Mouse (Mus musculus): ENCODE measurements at regions not wholly inside any gene's neighbourhood (a gene's known extent, or its start where the extent isn't known, plus 50 kb on each side); places are given as distances from the start of the nearest gene placed in this dataset.

- DNase-seq (ENCODE audit: extremely low spot score, low read depth, low spot score) = no peak
Measured at GRCm38 (mm10) chr3:147170106-147170505, 317.9 kb downstream of the Ttll7 start.

- DNase-seq (ENCODE audit: extremely low spot score, low read depth, low spot score) = no peak
Measured at GRCm38 (mm10) chr3:147178746-147179145, 326.6 kb downstream of the Ttll7 start.

GRCm38 (mm10) chr3:147180711-147181110 is 328.5 kb downstream of the Ttll7 start:
- DNase-seq (ENCODE audit: extremely low spot score, low read depth, low spot score) = no peak

- no peak for DNase-seq (ENCODE audit: extremely low spot score, low read depth, low spot score)
Measured at GRCm38 (mm10) chr3:147181501-147182365, 329.6 kb downstream of the Ttll7 start.

GRCm38 (mm10) chr3:147182366-147182875 is 330.3 kb downstream of the Ttll7 start:
- DNase-seq (ENCODE audit: extremely low spot score, low read depth, low spot score) = no peak

GRCm38 (mm10) chr3:147183656-147184290 is 331.6 kb downstream of the Ttll7 start:
- no peak for DNase-seq (ENCODE audit: extremely low spot score, low read depth, low spot score)

- DNase-seq (ENCODE audit: extremely low spot score, low read depth, low spot score) = no peak
Measured at GRCm38 (mm10) chr3:147189737-147190136, 337.6 kb downstream of the Ttll7 start.

GRCm38 (mm10) chr3:147196626-147197025 is 344.5 kb downstream of the Ttll7 start:
- no peak for DNase-seq (ENCODE audit: extremely low spot score, low read depth, low spot score)

- DNase-seq (ENCODE audit: extremely low spot score, low read depth, low spot score) = no peak
Measured at GRCm38 (mm10) chr3:147197215-147197614, 345.0 kb downstream of the Ttll7 start.

GRCm38 (mm10) chr3:147211127-147211940 is 359.2 kb downstream of the Ttll7 start:
- no peak for DNase-seq (ENCODE audit: extremely low spot score, low read depth, low spot score)

GRCm38 (mm10) chr3:147228663-147229062 is 376.5 kb downstream of the Ttll7 start:
- no peak for DNase-seq (ENCODE audit: extremely low spot score, low read depth, low spot score)

- no peak for DNase-seq (ENCODE audit: extremely low spot score, low read depth, low spot score)
Measured at GRCm38 (mm10) chr3:147230594-147230993, 378.4 kb downstream of the Ttll7 start.

- no peak for DNase-seq (ENCODE audit: extremely low spot score, low read depth, low spot score)
Measured at GRCm38 (mm10) chr3:147238398-147238797, 386.2 kb downstream of the Ttll7 start.

- no peak for DNase-seq (ENCODE audit: extremely low spot score, low read depth, low spot score)
Measured at GRCm38 (mm10) chr3:147240651-147241050, 388.5 kb downstream of the Ttll7 start.

GRCm38 (mm10) chr3:147244911-147245430 is 392.8 kb downstream of the Ttll7 start:
- no peak for DNase-seq (ENCODE audit: extremely low spot score, low read depth, low spot score)

GRCm38 (mm10) chr3:147246141-147246540 is 394.0 kb downstream of the Ttll7 start:
- no peak for DNase-seq (ENCODE audit: extremely low spot score, low read depth, low spot score)

- DNase-seq (ENCODE audit: extremely low spot score, low read depth, low spot score) = no peak
Measured at GRCm38 (mm10) chr3:147249466-147249865, 397.3 kb downstream of the Ttll7 start.

GRCm38 (mm10) chr3:147249906-147250305 is 397.7 kb downstream of the Ttll7 start:
- DNase-seq (ENCODE audit: extremely low spot score, low read depth, low spot score) = no peak

GRCm38 (mm10) chr3:147252226-147252788 is 400.1 kb downstream of the Ttll7 start:
- no peak for DNase-seq (ENCODE audit: extremely low spot score, low read depth, low spot score)

GRCm38 (mm10) chr3:147252812-147253211 is 400.6 kb downstream of the Ttll7 start:
- no peak for DNase-seq (ENCODE audit: extremely low spot score, low read depth, low spot score)

GRCm38 (mm10) chr3:147254454-147254853 is 402.3 kb downstream of the Ttll7 start:
- DNase-seq (ENCODE audit: extremely low spot score, low read depth, low spot score) = no peak

Data from hindlimb bud, embryonic 11.5 days (tissue).